Mouse (Mus musculus) liver, postnatal 0 days (tissue): ENCODE data around the gene Galnt18.

Source experiments
- CTCF ChIP-seq: sonication (generic); IDR thresholded peaks from 2 replicates; pipeline ENCODE4 v1.5.1; 2016; ENCODE audit warnings: antibody characterized with exemption, low read depth
- EP300 ChIP-seq: IDR thresholded peaks from 2 replicates; pipeline ENCODE4 v1.6.1; 2016; ENCODE audit warnings: antibody characterized with exemption, low read depth, mild to moderate bottlenecking

DNA sequence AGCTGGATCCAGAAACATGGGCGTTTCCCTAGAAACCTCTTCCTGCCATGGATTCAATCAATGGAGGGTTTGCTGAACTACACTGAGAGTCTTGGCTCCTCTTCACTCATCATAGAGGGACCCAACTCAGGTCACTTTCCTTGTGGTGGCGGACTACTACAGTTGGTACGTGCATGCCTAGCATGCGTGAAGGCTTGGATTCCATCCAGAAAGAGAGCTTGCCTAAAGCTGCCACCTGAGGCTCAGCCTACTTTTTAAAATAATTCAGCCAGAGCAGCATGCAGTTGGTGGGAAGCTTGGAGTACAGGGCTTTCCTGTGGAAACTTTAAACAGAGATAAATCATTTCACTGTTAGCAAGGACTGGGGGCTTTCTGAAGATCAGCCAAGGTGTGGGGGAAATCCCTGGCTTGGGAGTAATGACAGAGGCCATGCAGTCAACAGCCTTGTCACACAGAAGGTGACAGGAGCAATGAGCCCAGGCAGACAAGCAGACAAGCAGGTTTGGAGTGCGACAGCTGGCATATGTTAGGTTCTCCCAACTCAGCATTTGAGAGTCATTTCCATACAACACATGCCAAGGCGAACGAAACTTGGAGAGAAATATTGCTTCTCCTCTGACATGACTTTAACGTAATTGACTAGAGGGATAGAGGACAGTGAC lies 261.1 kb downstream of the Galnt18 start:
- TF ChIP-seq CTCF (no peak), EP300 (no peak)
